Mouse (Mus musculus) kidney, embryonic 15.5 days (tissue): ENCODE results near the gene Ost4. TPM values are rescaled to one million over a fixed set of nuclear protein-coding genes. Genes with fewer than 3 reads are reported as not detected.

Experiments used
- ATAC-seq: fragments of 200-750 bp; cut with Nextera tagmentation; replicated peaks from 2 replicates; pipeline ENCODE4 v1.8.0; 2017; ENCODE audit warnings: moderate TSS enrichment; ENCODE audit not compliant: low FRiP score
- H3K27ac ChIP-seq: fragments of 300-500 bp; sonication (generic); 2 replicates; pipeline ENCODE4 v1.5.1; 2015; ENCODE audit warnings: mild to moderate bottlenecking, inconsistent platforms
- H3K27me3 ChIP-seq: fragments of 300-500 bp; sonication (generic); 2 replicates; pipeline ENCODE4 v1.6.1; 2015; ENCODE audit warnings: inconsistent platforms
- H3K36me3 ChIP-seq: fragments of 300-500 bp; sonication (generic); 2 replicates; pipeline ENCODE4 v1.6.1; 2015; ENCODE audit warnings: inconsistent platforms
- H3K4me1 ChIP-seq: fragments of 300-500 bp; sonication (generic); 2 replicates; pipeline ENCODE4 v1.6.1; 2015; ENCODE audit warnings: inconsistent platforms
- H3K4me2 ChIP-seq: fragments of 300-500 bp; sonication (generic); 2 replicates; pipeline ENCODE4 v1.6.1; 2015; ENCODE audit warnings: moderate library complexity, mild to moderate bottlenecking, inconsistent platforms
- H3K4me3 ChIP-seq: fragments of 300-500 bp; sonication (generic); replicated peaks from 2 replicates; pipeline ENCODE4 v1.5.1; 2015; ENCODE audit warnings: mild to moderate bottlenecking, inconsistent platforms
- H3K9ac ChIP-seq: fragments of 300-500 bp; sonication (generic); 2 replicates; pipeline ENCODE4 v1.6.1; 2015; ENCODE audit warnings: mild to moderate bottlenecking, inconsistent platforms
- H3K9me3 ChIP-seq: fragments of 300-500 bp; sonication (generic); replicated peaks from 2 replicates; pipeline ENCODE4 v1.6.1; 2016; ENCODE audit warnings: inconsistent platforms
- WGBS: fragments of 180-500 bp; shearing (Covaris S2); methylation state at CpG from one replicate; pipeline ENCODE4 v1.1.7; 2015; ENCODE audit warnings: mixed read lengths; 5-methylcytosine and 5-hydroxymethylcytosine counted together
- polyA plus RNA-seq: library from polyadenylated mRNA; unstranded; fragments of >200 nt; fragmentation: Nextera tagmentation; extraction: Ambion mirVana; gene quantifications from 2 replicates; pipeline ENCODE4 v1.2.1, GENCODE M21; 2015

Gene Ost4
- 491 and 504 TPM in 2 replicates for polyA plus RNA-seq

- Histone ChIP-seq H3K9ac (peak within 1 kb of the TSS; percentile 83), H3K27ac (peak within 1 kb of the TSS; percentile 95), H3K9me3 (no peaks in the 10 kb centered on the region), H3K4me2 (peak within 1 kb of the TSS; percentile 94), H3K4me3 (peak within 1 kb of the TSS; percentile 74), H3K36me3 (peaks cover 36% of the 10 kb centered on the region), H3K27me3 (no peaks in the 10 kb centered on the region), H3K4me1 (peaks cover 70% of the 10 kb centered on the region)
- peak; percentile 94 for ATAC-seq
- WGBS: under 1% methylated on average over 57 of the region's 58 CpGs
These were observed at the start of gene Ost4 for GRCm38 (mm10) chr5:30907413-30908059. Ost4 (minus strand) TSS chr5:30907788.

GRCm38 (mm10) chr5:30955751-30956150, 48.2 kb upstream of the Ost4 start:
- peaks cover 27% of the 10 kb centered on the region for H3K4me1 ChIP-seq
- 93% methylated on average over 6 of the region's 6 CpGs for WGBS
- H3K27me3 ChIP-seq: no peaks in the 10 kb centered on the region
- H3K9ac ChIP-seq: no peak overlapping the region
- H3K4me3 ChIP-seq: no peak overlapping the region
- no peaks in the 10 kb centered on the region for H3K9me3 ChIP-seq
- H3K27ac ChIP-seq: no peak overlapping the region
- no peak overlapping the region for H3K4me2 ChIP-seq
- ATAC-seq: no peak
- peaks cover 66% of the 10 kb centered on the region for H3K36me3 ChIP-seq

DNA sequence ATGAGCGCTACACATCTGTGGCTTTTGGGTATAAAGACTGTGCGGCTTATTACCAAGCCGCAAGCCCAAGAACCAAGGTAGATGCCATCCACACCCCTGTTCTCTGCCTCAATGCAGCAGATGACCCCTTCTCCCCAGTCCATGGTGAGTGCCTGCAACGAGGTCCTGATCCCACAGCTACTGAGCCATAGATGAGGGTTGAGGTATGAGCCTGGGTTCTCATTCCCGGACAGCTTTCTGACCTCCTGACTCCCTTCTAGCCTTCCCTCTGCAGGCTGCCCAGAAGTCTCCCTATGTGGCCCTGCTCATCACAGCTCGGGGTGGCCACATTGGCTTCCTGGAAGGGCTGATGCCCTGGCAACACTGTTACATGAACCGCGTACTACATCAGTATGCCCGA, 47.0 kb upstream of the Ost4 start:
- Histone ChIP-seq H3K9ac (no peak overlapping the region), H3K36me3 (peaks cover 66% of the 10 kb centered on the region), H3K4me1 (peaks cover 32% of the 10 kb centered on the region), H3K27me3 (no peaks in the 10 kb centered on the region), H3K27ac (no peak overlapping the region), H3K9me3 (no peaks in the 10 kb centered on the region), H3K4me2 (no peak overlapping the region), H3K4me3 (no peak overlapping the region)
- no peak for ATAC-seq
- WGBS: 98% methylated on average over 9 of the region's 9 CpGs

DNA sequence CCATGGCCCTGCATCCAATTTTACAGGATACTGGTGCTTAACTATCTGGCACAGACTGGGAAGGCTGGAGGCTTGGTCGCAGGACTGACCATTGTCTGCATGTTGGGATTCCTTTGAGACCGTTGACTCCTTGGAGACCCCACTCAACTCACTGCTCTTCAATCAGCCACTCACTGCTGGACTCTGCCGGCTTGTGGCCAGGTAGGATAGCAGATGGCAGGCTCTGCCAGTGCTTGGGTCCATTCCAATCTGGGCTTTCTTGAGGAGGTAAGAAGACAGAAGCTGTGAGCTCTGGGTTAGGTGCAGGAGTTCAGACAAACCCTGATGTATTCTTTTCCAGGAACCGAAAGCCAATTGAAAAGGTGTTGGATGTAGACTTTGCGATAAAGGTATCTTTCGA, 46.5 kb upstream of the Ost4 start:
- no peak overlapping the region for H3K4me2 ChIP-seq
- WGBS: 96% methylated on average over 6 of the region's 6 CpGs

DNA sequence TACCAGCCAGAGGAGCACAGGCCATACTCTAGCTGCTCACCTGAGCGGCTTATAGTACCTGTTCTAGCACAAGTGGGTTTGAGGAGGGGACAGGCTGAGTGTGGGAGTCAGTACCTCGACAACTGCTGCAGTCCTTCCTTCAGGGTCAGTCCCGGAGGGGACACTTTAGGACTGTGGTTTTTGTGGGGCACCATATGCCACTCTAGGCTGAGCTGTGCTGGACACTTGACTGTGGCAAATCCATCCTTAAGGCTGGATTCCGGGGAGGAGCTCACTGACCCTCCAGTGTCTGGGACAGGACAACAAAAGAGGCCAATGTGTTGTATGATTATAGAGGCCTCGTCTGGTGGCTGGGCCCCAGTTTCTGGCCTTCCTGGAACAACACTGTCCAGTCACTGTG, 45.0 kb upstream of the Ost4 start:
- ATAC-seq: no peak

More for the DNA sequence above, 46.5 kb upstream of the Ost4 start:
- Histone ChIP-seq H3K9me3 (no peaks in the 10 kb centered on the region), H3K27ac (no peak overlapping the region), H3K27me3 (no peaks in the 10 kb centered on the region), H3K9ac (no peak overlapping the region), H3K4me1 (peaks cover 34% of the 10 kb centered on the region), H3K36me3 (peaks cover 66% of the 10 kb centered on the region), H3K4me3 (no peak overlapping the region)
- ATAC-seq: no peak

DNA sequence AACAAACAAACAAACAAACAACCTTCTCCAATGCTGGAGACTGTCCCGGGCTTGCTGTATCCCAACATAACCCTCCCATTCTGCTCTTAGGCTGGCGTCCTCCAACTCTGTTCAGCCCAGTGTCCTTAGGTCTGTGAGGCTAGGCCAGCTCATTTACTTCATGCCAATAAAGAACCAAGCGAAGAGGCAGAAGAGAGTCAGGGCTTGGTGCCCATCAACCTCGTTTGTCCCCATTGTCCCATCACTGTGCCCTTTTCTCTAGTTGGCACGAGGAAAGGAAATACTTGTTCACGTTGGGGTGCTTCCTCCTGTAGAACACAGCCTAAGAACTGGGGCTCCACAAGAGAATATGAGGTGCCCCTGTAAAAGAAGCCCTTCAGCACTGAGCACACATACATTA, 44.1 kb upstream of the Ost4 start:
- 0 out of 2 replicates have a peak overlapping the region, but pooled peaks have one; percentile 20 for H3K27ac ChIP-seq
- H3K9ac ChIP-seq: no peak overlapping the region
- peaks cover 23% of the 10 kb centered on the region for H3K4me1 ChIP-seq
- no peak overlapping the region for H3K4me2 ChIP-seq
- no peak for ATAC-seq
- H3K36me3 ChIP-seq: peaks cover 47% of the 10 kb centered on the region
- no peak overlapping the region for H3K4me3 ChIP-seq
- 89% methylated on average over 6 of the region's 6 CpGs for WGBS
- no peaks in the 10 kb centered on the region for H3K27me3 ChIP-seq
- H3K9me3 ChIP-seq: no peaks in the 10 kb centered on the region

More for the DNA sequence above, 45.0 kb upstream of the Ost4 start:
- H3K36me3 ChIP-seq: peaks cover 52% of the 10 kb centered on the region
- no peaks in the 10 kb centered on the region for H3K27me3 ChIP-seq
- no peak overlapping the region for H3K9ac ChIP-seq
- 93% methylated on average over 5 of the region's 5 CpGs for WGBS
- H3K9me3 ChIP-seq: no peaks in the 10 kb centered on the region
- H3K4me2 ChIP-seq: no peak overlapping the region
- no peak overlapping the region for H3K27ac ChIP-seq
- H3K4me3 ChIP-seq: no peak overlapping the region
- peaks cover 25% of the 10 kb centered on the region for H3K4me1 ChIP-seq

GRCm38 (mm10) chr5:30950922-30951321, 43.3 kb upstream of the Ost4 start:
- no peak overlapping the region; the same call in 1 of the 2 replicates for H3K9ac ChIP-seq
- H3K4me3 ChIP-seq: no peak overlapping the region
- WGBS: 92% methylated on average over 2 of the region's 2 CpGs
- no peak for ATAC-seq
- H3K36me3 ChIP-seq: peaks cover 45% of the 10 kb centered on the region
- peak overlapping the region; percentile 78; the same call in 1 of the 2 replicates for H3K4me2 ChIP-seq
- peaks cover 23% of the 10 kb centered on the region for H3K4me1 ChIP-seq
- no peaks in the 10 kb centered on the region for H3K27me3 ChIP-seq
- H3K27ac ChIP-seq: no peak overlapping the region
- no peaks in the 10 kb centered on the region for H3K9me3 ChIP-seq

DNA sequence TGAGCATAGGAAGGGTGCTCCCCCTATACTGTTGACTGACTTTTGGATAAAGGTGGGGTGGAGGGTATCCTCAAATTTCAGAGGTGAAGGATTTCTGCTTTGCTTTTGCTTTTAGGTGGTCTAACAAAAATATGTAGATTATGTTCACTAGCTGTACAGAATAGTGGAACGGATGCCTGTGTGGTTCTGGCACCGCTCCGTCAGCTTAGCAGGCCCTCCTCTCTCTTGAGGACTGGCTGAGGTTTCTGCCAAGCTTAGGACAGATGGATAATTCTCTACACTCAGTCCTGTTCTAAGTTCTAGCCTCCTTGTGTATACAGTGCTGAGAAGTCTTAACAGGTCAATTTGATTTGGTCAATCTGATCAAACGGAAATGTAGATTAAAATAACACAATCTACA, 42.9 kb upstream of the Ost4 start:
- Histone ChIP-seq H3K4me2 (peak overlapping the region; percentile 78), H3K27me3 (no peaks in the 10 kb centered on the region), H3K9me3 (no peaks in the 10 kb centered on the region), H3K27ac (peak overlapping the region; percentile 88), H3K9ac (peak overlapping the region; percentile 49), H3K4me3 (peak overlapping the region; percentile 59), H3K36me3 (peaks cover 40% of the 10 kb centered on the region), H3K4me1 (peaks cover 27% of the 10 kb centered on the region)
- ATAC-seq: no peak
- 69% methylated on average over 4 of the region's 4 CpGs for WGBS

- H3K9ac ChIP-seq: peak overlapping the region; percentile 49
- peak overlapping the region; percentile 78 for H3K4me2 ChIP-seq
- H3K4me1 ChIP-seq: peaks cover 33% of the 10 kb centered on the region
- peak overlapping the region; percentile 88 for H3K27ac ChIP-seq
- H3K9me3 ChIP-seq: no peaks in the 10 kb centered on the region
- peaks cover 4% of the 10 kb centered on the region; the same call in 1 of the 2 replicates for H3K27me3 ChIP-seq
- H3K4me3 ChIP-seq: peak overlapping the region; percentile 59
- under 1% methylated on average over 31 of the region's 31 CpGs for WGBS
- peaks cover 33% of the 10 kb centered on the region for H3K36me3 ChIP-seq
- peak; percentile 91 for ATAC-seq
These were observed 42.2 kb upstream of the Ost4 start for GRCm38 (mm10) chr5:30949654-30950326.

DNA sequence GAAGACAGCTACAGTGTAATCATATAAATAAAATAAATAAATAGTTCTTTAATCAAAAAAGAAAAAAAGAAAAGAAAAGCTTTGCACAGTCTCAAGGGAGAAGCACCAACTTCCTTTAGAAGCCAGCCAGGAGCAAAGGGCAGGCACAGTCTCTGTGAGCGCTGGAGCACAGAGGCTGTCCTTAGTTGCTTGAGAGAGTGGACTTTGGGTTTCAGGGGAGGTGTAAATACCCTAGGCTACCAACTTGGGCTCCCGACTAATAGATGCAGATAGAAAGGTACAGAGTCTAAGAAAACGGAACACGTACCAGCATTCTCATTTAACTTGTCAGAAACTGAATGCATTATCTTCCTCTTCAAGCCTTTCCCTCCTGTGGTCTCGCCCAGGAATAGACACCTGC, 41.0 kb upstream of the Ost4 start:
- Histone ChIP-seq H3K4me1 (peaks cover 34% of the 10 kb centered on the region), H3K36me3 (peaks cover 22% of the 10 kb centered on the region), H3K4me3 (no peak overlapping the region), H3K9me3 (no peaks in the 10 kb centered on the region), H3K27ac (peak overlapping the region; percentile 88), H3K9ac (no peak overlapping the region), H3K27me3 (peaks cover 8% of the 10 kb centered on the region; the same call in 1 of the 2 replicates), H3K4me2 (0 out of 2 replicates have a peak overlapping the region, but pooled peaks have one; percentile 78)
- ATAC-seq: no peak
- 71% methylated on average over 5 of the region's 5 CpGs for WGBS

GRCm38 (mm10) chr5:30944956-30945781, 37.6 kb upstream of the Ost4 start, which contains the start of gene Cgref1:
Cgref1 (minus strand) TSS chr5:30945591.
- peak within 1 kb of the TSS; percentile 52 for H3K4me3 ChIP-seq
- WGBS: 5% methylated on average over 44 of the region's 44 CpGs
- peak; percentile 68 for ATAC-seq
- peaks cover 26% of the 10 kb centered on the region for H3K4me1 ChIP-seq
- no peak within 1 kb of the TSS for H3K27ac ChIP-seq
- H3K9ac ChIP-seq: peak within 1 kb of the TSS; percentile 50
- peak within 1 kb of the TSS; percentile 90 for H3K4me2 ChIP-seq
- no peaks in the 10 kb centered on the region for H3K9me3 ChIP-seq
- peaks cover 8% of the 10 kb centered on the region; the same call in 1 of the 2 replicates for H3K27me3 ChIP-seq
- no peaks in the 10 kb centered on the region for H3K36me3 ChIP-seq
